In genomic region chr6:104674249-104674648, GRCm38 (mm10) we compare ENCODE assay signal across 21 mouse cellular contexts.
A peak's percentile ranks its signal among the peaks of the same experiment; 100 is the strongest.
DNase-seq lines count a peak whose midpoint lies in the region; ATAC-seq lines count a peak whose summit lies in the region.
"Had no signal": no experiment of that assay in that cellular context is flagged by ENCODE, and none has a peak within 500 bp of the region (broad histone marks: within the 10 kb centered on the region; RNA-seq: fewer than 3 reads in every experiment).

No protein-coding gene starts in this region.

- DNase-seq in frontal cortex, postnatal 14 days (ENCODE audit: low spot score in 2 of 2), result no peak
- DNase-seq in right cerebral cortex, adult 18-20 months, result peak; percentile 3
- no peak for DNase-seq in right cerebral cortex, postnatal 10 days (ENCODE audit: low spot score in 2 of 2)
- peak; percentile 29 for DNase-seq in brain, adult 2 months (ENCODE audit: low read depth, low spot score)
- DNase-seq in telencephalon, adult 2 months (ENCODE audit: low read depth, low spot score), result peak; percentile 12
- DNase-seq in cerebellum, adult 8-10 months, result no peak
- DNase-seq in urinary bladder, adult 2 months (ENCODE audit: low spot score), result no peak
- DNase-seq: adrenal gland, adult 2 months; adrenal gland, adult 8-10 months; adrenal gland, postnatal 10 days; adrenal gland, postnatal 14 days; adrenal gland, postnatal 25 days; adrenal gland, postnatal 36 days; B cell, adult 2 months; cerebellum, adult 11 months; cerebellum, adult 11-12 months; cerebellum, adult 18-20 months had no signal

- ATAC-seq in frontal cortex, adult (ENCODE audit: low TSS enrichment), result peak; percentile 98
- ATAC-seq: activated CD4-positive, CD25-positive, alpha-beta regulatory T cell, adult 4 months; CD4-positive, CD25-positive, alpha-beta regulatory T cell, adult 4 months; Patski had no signal

Comparison
In these comparisons a context has a peak if more than half of its experiments do, and no peak if none do; other contexts are left out.
1. DNase-seq: peak in right cerebral cortex, adult 18-20 months (single experiment), brain, adult 2 months (single experiment) and telencephalon, adult 2 months (single experiment); none in frontal cortex, postnatal 14 days (0 of 2), right cerebral cortex, postnatal 10 days (0 of 2), cerebellum, adult 8-10 months (single experiment) and urinary bladder, adult 2 months (single experiment).